Mouse (Mus musculus): Measurements from ENCODE around the gene Fbln5.

Gene Fbln5

GRCm38 (mm10) chr12:101763065-101763464, 55.8 kb downstream of the Fbln5 start:
- in situ Hi-C loops (cut with MboI, MseI) = no loop called here

GRCm38 (mm10) chr12:101762054-101762453, 56.8 kb downstream of the Fbln5 start:
- in situ Hi-C loops (cut with MboI, MseI) = no loop called here

GRCm38 (mm10) chr12:101759440-101760045, 59.3 kb downstream of the Fbln5 start:
- in situ Hi-C loops (cut with MboI, MseI) = no loop called here

- in situ Hi-C loops (cut with MboI, MseI) = no loop called here
Observed at GRCm38 (mm10) chr12:101758698-101759097, 60.2 kb downstream of the Fbln5 start.

GRCm38 (mm10) chr12:101742375-101742774, 76.5 kb downstream of the Fbln5 start:
- in situ Hi-C loops (cut with MboI, MseI) = no loop called here

- in situ Hi-C loops (cut with MboI, MseI) = no loop called here
Observed at GRCm38 (mm10) chr12:101740486-101740885, 78.4 kb downstream of the Fbln5 start.

- in situ Hi-C loops (cut with MboI, MseI) = no loop called here
Observed at GRCm38 (mm10) chr12:101740045-101740444, 78.8 kb downstream of the Fbln5 start.

- in situ Hi-C loops (cut with MboI, MseI) = no loop called here
Observed at GRCm38 (mm10) chr12:101718755-101719150, 100.1 kb downstream of the Fbln5 start.

- in situ Hi-C loops (cut with MboI, MseI) = no loop called here
Observed at GRCm38 (mm10) chr12:101718054-101718754, 100.7 kb downstream of the Fbln5 start, which contains the start of gene Tc2n. Gene Tc2n (minus strand): TSS chr12:101718523.

GRCm38 (mm10) chr12:101699176-101699575, 119.7 kb downstream of the Fbln5 start:
- in situ Hi-C loops (cut with MboI, MseI) = no loop called here
